Mouse (Mus musculus) hindbrain, postnatal 0 days (tissue): ENCODE data around the gene Lrrk1. TPM values are rescaled to one million over a fixed set of nuclear protein-coding genes. Genes with fewer than 3 reads are reported as not detected.

Experiments
- ATAC-seq: fragments of 200-750 bp; cut with Nextera tagmentation; 2 replicates; pipeline ENCODE4 v1.8.0; 2017; ENCODE audit warnings: mild to moderate bottlenecking, moderate TSS enrichment, moderate library complexity
- DNase-seq: peaks from one replicate; pipeline ENCODE4 v3.0.0-alpha.2; 2015; ENCODE audit warnings: low spot score
- H3K27ac ChIP-seq: fragments of 300-500 bp; sonication (generic); 2 replicates; pipeline ENCODE4 v1.5.1; 2014; ENCODE audit warnings: mild to moderate bottlenecking
- H3K27me3 ChIP-seq: fragments of 300-500 bp; sonication (generic); 2 replicates; pipeline ENCODE4 v1.6.1; 2014; ENCODE audit warnings: low read length, mixed read lengths; ENCODE audit not compliant: insufficient read depth
- H3K36me3 ChIP-seq: fragments of 300-500 bp; sonication (generic); 2 replicates; pipeline ENCODE4 v1.6.1; 2014; ENCODE audit warnings: low read length, mixed read lengths; ENCODE audit not compliant: insufficient read depth
- H3K4me1 ChIP-seq: fragments of 300-500 bp; sonication (generic); 2 replicates; pipeline ENCODE4 v1.6.1; 2014; ENCODE audit warnings: antibody characterized with exemption, low read length, mixed read lengths; ENCODE audit not compliant: insufficient read depth
- H3K4me2 ChIP-seq: fragments of 300-500 bp; sonication (generic); 2 replicates; pipeline ENCODE4 v1.6.1; 2014; ENCODE audit warnings: low read depth, mild to moderate bottlenecking, low read length, moderate library complexity, mixed read lengths
- H3K4me3 ChIP-seq: fragments of 300-500 bp; sonication (generic); 2 replicates; pipeline ENCODE4 v1.5.1; 2014; ENCODE audit warnings: low read length
- H3K9ac ChIP-seq: fragments of 300-500 bp; sonication (generic); replicated peaks from 2 replicates; pipeline ENCODE4 v1.6.1; 2014; ENCODE audit warnings: mild to moderate bottlenecking, low read length, moderate library complexity, mixed read lengths
- H3K9me3 ChIP-seq: fragments of 300-500 bp; sonication (generic); 2 replicates; pipeline ENCODE4 v1.6.1; 2016; ENCODE audit warnings: low read length, mixed read lengths
- CTCF ChIP-seq: IDR thresholded peaks from 2 replicates; pipeline ENCODE4 v1.5.1; 2016; ENCODE audit warnings: antibody characterized with exemption, control low read depth, low read depth
- WGBS: fragments of 180-500 bp; shearing (Covaris S2); extraction: QIAGEN DNeasy Blood & Tissue Kit; methylation state at CpG from one replicate; pipeline ENCODE4 v1.1.7; 2014; 5-methylcytosine and 5-hydroxymethylcytosine counted together
- polyA plus RNA-seq: library from polyadenylated mRNA; unstranded; fragments of >200 nt; fragmentation: Nextera tagmentation; extraction: Ambion mirVana; gene quantifications from 2 replicates; pipeline ENCODE4 v1.2.1, GENCODE M21; 2015
- total RNA-seq: library from RNA; depleted of rRNA; stranded (reverse); fragments of >200 nt; gene quantifications from 2 replicates; pipeline ENCODE4 v1.2.3, GENCODE M21; 2014

Gene Lrrk1
- total and polyA plus RNA-seq, 2 experiments from 2014 or later = 2.5 to 4.1 TPM

DNA sequence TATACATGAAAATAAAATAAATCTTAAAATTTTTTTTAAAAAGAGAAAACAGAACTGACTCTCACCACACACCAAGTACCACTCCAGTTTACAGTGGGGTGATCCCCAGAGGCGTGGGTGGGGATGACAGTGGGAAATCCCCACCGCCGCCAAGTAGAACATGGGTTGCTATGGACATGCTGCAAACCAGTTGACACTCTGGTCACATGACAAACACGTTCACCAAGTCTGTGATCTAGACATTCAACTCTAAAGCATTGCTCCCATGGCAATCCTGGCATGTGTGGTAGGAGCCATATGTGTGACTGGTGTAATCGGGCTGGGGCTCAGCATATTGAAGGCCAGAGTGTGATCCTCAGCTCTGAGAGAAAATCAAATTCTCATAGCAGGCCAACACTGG is 202.8 kb downstream of the Lrrk1 start:
- no peaks in the 10 kb centered on the region for H3K27me3 ChIP-seq
- no peaks in the 10 kb centered on the region for H3K4me1 ChIP-seq
- DNase-seq (no peak), ATAC-seq (no peak)
- TF ChIP-seq CTCF = no peak
- H3K27ac ChIP-seq = no peak overlapping the region
- H3K9ac ChIP-seq = no peak overlapping the region
- no peaks in the 10 kb centered on the region for H3K9me3 ChIP-seq
- no peak overlapping the region for H3K4me3 ChIP-seq
- 81% methylated on average over 5 of the region's 5 CpGs for WGBS
- no peaks in the 10 kb centered on the region for H3K36me3 ChIP-seq
- H3K4me2 ChIP-seq = no peak overlapping the region

DNA sequence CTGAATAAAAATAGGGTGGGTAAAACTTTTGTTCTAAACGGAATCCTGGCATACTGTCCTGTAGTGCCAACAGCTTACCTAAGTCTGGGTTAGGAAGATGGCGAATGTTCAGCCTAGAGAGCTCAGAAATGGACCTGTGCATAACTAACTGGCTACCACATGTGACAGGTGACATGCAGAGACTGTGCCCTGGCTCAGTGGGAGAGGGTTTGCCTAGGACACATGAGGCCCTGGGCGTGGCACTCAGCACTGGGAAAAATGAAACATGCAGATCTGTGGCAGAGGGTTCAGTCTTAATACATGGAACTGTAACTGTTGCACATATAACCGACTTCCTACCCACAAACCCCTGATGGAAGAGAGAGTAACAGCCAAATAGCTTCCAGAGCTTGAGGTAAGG is 204.1 kb downstream of the Lrrk1 start:
- 80% methylated on average over 4 of the region's 4 CpGs for WGBS
- Histone ChIP-seq H3K27me3 (no peaks in the 10 kb centered on the region), H3K9me3 (no peaks in the 10 kb centered on the region), H3K4me1 (0 out of 2 replicates have a peak, but pooled peaks cover 3% of the 10 kb centered on the region), H3K27ac (no peak overlapping the region), H3K4me3 (no peak overlapping the region), H3K36me3 (no peaks in the 10 kb centered on the region), H3K9ac (no peak overlapping the region), H3K4me2 (no peak overlapping the region)
- no peak for TF ChIP-seq CTCF
- ATAC-seq (no peak), DNase-seq (no peak)

DNA sequence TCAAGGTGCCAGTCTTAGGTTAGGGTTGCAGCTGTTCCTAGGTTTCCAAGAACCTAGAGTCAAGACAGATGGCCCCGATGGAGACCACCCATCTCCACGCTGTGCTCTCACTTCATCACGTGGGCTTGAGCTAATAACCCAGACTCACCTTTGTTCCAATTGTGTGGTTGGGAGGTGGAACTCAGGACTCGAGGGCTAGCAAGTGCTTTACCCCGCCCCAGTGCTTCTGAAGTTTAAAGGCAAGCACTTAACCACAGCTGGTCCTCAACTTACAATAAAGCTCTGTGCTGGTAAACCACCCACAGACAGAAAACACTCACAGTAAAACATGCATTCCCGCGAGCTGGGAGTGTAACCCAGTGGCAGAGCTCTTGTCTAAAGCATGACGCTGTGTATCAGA is 204.7 kb downstream of the Lrrk1 start:
- H3K27me3 ChIP-seq = no peaks in the 10 kb centered on the region
- H3K4me1 ChIP-seq = 0 out of 2 replicates have a peak, but pooled peaks cover 4% of the 10 kb centered on the region
- no peak overlapping the region for H3K4me2 ChIP-seq
- 76% methylated on average over 8 of the region's 8 CpGs for WGBS
- H3K36me3 ChIP-seq = no peaks in the 10 kb centered on the region
- no peak overlapping the region for H3K9ac ChIP-seq
- H3K4me3 ChIP-seq = no peak overlapping the region
- H3K9me3 ChIP-seq = no peaks in the 10 kb centered on the region
- DNase-seq = no peak
- TF ChIP-seq CTCF = no peak
- H3K27ac ChIP-seq = no peak overlapping the region
- no peak for ATAC-seq

DNA sequence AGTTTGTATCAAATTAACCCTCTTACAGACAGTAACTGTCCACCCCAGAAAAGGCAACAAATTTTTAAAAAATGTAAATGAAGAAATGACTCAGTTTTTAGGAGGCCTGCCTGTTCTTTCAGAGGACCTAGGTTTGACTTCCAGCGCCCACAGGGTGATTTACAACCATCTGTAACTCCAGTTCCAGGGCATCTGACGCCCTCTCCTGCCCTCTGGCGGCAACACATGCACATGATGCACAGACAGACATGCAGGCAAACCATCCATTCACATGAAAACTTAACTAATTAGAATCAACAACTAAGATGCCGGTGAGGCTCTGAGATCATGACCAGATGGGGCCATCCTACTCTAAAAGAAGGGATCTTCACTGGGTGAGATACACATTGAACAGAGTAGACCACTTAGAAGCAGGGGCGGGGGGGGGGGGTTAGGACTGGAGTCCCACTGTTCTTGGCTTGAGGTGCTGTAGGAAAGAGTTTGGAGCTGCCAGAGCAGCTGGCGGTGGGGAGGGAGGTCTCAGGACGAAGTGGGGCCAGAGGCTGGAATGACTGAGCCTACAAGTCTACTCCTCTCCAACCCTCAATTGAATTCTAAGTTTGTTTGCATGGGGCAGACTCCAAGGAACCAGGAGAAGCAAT is 206.0 kb downstream of the Lrrk1 start:
- H3K36me3 ChIP-seq = no peaks in the 10 kb centered on the region
- no peaks in the 10 kb centered on the region for H3K9me3 ChIP-seq
- no peak overlapping the region for H3K27ac ChIP-seq
- no peaks in the 10 kb centered on the region for H3K27me3 ChIP-seq
- no peak overlapping the region for H3K4me2 ChIP-seq
- ATAC-seq (no peak), DNase-seq (no peak)
- H3K4me3 ChIP-seq = no peak overlapping the region
- 0 out of 2 replicates have a peak, but pooled peaks cover 4% of the 10 kb centered on the region for H3K4me1 ChIP-seq
- TF ChIP-seq CTCF = 0 out of 2 replicates have a peak, but pooled peaks have one; percentile 8
- WGBS = 82% methylated on average over 7 of the region's 7 CpGs
- H3K9ac ChIP-seq = no peak overlapping the region

DNA sequence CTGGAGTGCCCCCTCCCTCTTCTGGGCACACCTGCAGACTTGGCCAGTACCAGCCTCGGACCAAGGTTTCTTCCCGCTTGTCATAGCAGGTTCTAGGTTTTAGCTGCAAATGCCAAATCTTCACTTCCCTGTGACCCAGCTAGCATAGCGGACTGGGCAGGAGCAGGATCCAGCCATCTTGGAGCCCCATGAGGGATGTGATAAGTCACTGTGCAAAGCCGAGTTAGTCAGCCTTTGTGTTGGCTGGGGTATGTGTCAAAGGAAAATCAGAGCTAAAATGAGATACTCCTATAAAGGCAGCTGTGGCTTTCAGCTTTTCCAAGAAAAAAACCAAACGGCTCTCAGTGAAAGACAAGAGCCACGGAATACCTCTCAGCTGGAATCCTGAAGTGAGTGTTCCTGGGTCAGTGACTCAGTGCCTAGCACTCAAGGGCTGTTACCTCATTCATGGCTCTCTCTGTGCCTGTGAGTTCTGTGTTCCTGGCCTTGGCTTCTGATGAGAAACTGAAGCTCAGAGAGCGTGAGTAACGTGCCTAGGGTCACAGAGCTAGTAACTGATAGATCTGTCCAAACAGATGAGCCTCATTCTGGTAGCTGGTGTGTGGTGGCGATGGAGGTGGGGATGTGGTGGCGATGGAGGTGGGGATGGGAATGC is 207.3 kb downstream of the Lrrk1 start:
- DNase-seq (no peak), ATAC-seq (no peak)
- H3K36me3 ChIP-seq = no peaks in the 10 kb centered on the region
- no peaks in the 10 kb centered on the region for H3K9me3 ChIP-seq
- WGBS = 80% methylated on average over 10 of the region's 10 CpGs
- H3K27me3 ChIP-seq = no peaks in the 10 kb centered on the region
- no peak overlapping the region for H3K27ac ChIP-seq
- no peak for TF ChIP-seq CTCF
- H3K4me3 ChIP-seq = no peak overlapping the region
- H3K9ac ChIP-seq = no peak overlapping the region
- H3K4me2 ChIP-seq = no peak overlapping the region
- H3K4me1 ChIP-seq = 0 out of 2 replicates have a peak, but pooled peaks cover 4% of the 10 kb centered on the region

DNA sequence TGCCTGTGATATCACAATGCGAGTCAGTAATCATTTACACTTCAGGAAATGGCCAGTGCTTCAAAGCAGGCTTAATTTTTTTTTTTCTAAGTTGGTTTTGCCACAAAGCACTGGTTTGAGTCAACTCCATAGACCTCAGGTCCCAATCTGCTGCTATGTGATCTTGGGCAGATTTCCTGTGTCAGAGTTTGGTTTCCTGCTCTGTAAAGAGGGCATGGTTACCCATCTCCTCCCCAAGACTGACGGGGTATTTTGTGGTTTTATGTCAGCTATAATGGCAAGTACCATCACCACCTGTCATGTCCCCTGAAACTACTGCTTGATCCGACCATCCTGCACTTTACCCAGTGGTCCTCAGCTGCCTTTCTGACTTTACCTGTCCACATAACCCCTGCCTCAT is 207.9 kb downstream of the Lrrk1 start:
- H3K9ac ChIP-seq = no peak overlapping the region
- 0 out of 2 replicates have a peak, but pooled peaks cover 4% of the 10 kb centered on the region for H3K4me1 ChIP-seq
- no peak for ATAC-seq
- DNase-seq = no peak
- no peaks in the 10 kb centered on the region for H3K36me3 ChIP-seq
- H3K27me3 ChIP-seq = no peaks in the 10 kb centered on the region
- no peak overlapping the region for H3K27ac ChIP-seq
- WGBS = 79% methylated on average over 3 of the region's 3 CpGs
- no peaks in the 10 kb centered on the region for H3K9me3 ChIP-seq
- no peak for TF ChIP-seq CTCF
- no peak overlapping the region for H3K4me3 ChIP-seq
- H3K4me2 ChIP-seq = no peak overlapping the region

DNA sequence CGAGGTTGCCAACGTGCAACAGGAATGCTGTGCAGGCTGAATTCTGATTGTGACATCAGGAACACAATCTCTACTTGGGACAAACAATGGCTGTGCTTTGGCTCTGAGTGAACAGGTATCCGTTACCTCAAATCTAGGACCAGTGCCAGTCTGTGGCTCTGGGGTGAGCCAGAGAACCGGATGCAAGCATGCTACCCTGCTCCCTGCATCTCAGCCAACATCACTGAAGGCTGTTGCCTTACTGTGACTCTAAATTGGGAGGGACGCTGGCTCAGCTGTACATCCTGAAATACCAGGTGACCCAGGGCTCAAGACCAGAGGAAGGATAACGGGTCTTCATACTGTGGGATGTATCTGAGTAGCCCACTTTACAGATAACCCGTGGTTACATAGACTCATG is 208.4 kb downstream of the Lrrk1 start:
- H3K27ac ChIP-seq = no peak overlapping the region
- H3K4me1 ChIP-seq = 0 out of 2 replicates have a peak, but pooled peaks cover 4% of the 10 kb centered on the region
- DNase-seq (no peak), ATAC-seq (no peak; the same call in 1 of the 2 replicates)
- no peaks in the 10 kb centered on the region for H3K27me3 ChIP-seq
- H3K9ac ChIP-seq = no peak overlapping the region
- H3K36me3 ChIP-seq = no peaks in the 10 kb centered on the region
- no peaks in the 10 kb centered on the region for H3K9me3 ChIP-seq
- H3K4me3 ChIP-seq = no peak overlapping the region
- TF ChIP-seq CTCF = no peak
- H3K4me2 ChIP-seq = no peak overlapping the region
- WGBS = 82% methylated on average over 7 of the region's 7 CpGs
